Mouse (Mus musculus): ENCODE data around the gene St6galnac5.

- no peak for TF ChIP-seq CTCF (IDR thresholded peaks at IDR 0.05; ENCODE audit: low read depth, low read length)
- TF ChIP-seq GATA1 (IDR thresholded peaks at IDR 0.05; ENCODE audit: borderline replicate concordance, low read length): no peak
- no peak for TF ChIP-seq TAL1 (conservative IDR thresholded peaks at IDR 0.05; ENCODE audit: low read depth, low read length)
- TF ChIP-seq POLR2AphosphoS5 (IDR thresholded peaks at IDR 0.05; ENCODE audit: insufficient replicate concordance, low read depth, low read length): no peak
These were observed 16.9 kb upstream of the St6galnac5 start for GRCm38 (mm10) chr3:152998901-152999300.

All from G1E (cell line).